Mouse (Mus musculus): ENCODE data around the gene Zfp131. TPM values are rescaled to one million over a fixed set of nuclear protein-coding genes. Genes with fewer than 3 reads are reported as not detected.

Zfp131 gene
- total RNA-seq, 2 experiments from 2014 or later, result 39.7 to 41.9 TPM

Other genes with a start within 250 kb of the Zfp131 start
- 1 to 10 TPM in 1 of 2 experiments, under 1 TPM in 1; 0.90 to 1.3 TPM for gene Ccl28, start 167.1 kb downstream of the Zfp131 start, total RNA-seq (2021)
- gene Hmgcs1, start 100.5 kb downstream of the Zfp131 start, total RNA-seq (2021), result 100 to 1,000 TPM; 445 to 454 TPM
- gene Nim1k, start 35.0 kb downstream of the Zfp131 start, total RNA-seq (2021), result 10 to 100 TPM; 13.2 to 14.8 TPM
- not detected for gene AF067063, start 39.3 kb upstream of the Zfp131 start, total RNA-seq (2021)
- gene D13Ertd608e, start 45.1 kb upstream of the Zfp131 start, total RNA-seq (2021), result not detected
- gene Tcstv1, start 103.9 kb upstream of the Zfp131 start, total RNA-seq (2021), result not detected
- not detected for gene Gm21761, start 138.4 kb upstream of the Zfp131 start, total RNA-seq (2021)
- gene B020031M17Rik, start 159.9 kb upstream of the Zfp131 start, total RNA-seq (2021), result not detected
- gene Gm36079, start 236.1 kb upstream of the Zfp131 start, total RNA-seq (2021), result not detected